Mouse (Mus musculus): ENCODE measurements around the gene Hoxc8. TPM values are rescaled to one million over a fixed set of nuclear protein-coding genes. Genes with fewer than 3 reads are reported as not detected.

The Hoxc8 gene
- total RNA-seq, 1 experiment, result 0.22 TPM

DNA sequence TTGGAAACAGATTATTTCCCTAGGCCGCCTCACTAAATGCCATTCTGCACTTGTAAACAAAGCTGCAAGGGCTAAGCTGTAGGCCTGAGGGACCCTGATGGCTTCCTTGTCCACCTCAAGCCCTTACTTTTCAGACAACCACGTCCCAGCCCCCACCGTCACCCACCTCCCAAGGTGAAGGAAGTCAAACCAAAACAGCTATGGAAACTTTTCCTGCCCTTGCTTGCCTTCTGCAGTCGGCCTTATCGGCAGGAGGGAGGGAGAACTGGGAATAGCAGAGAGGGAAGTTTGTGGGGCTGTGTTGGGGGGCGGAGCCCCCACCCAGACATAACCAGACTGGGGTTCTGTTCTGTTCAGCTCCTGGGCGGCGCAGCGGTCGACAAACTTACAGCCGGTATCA lies 1.8 kb downstream of the Hoxc8 start:
- no peak overlapping the region for H3K9ac ChIP-seq (ENCODE audit: insufficient read depth, low read depth, low read length, poor library complexity, severe bottlenecking)
- H3K4me3 ChIP-seq (ENCODE audit: insufficient read depth in 1 of 2, low read depth in 1 of 2, low read length in 2 of 2, poor library complexity in 1 of 2, severe bottlenecking in 1 of 2), result no peak overlapping the region
- in situ Hi-C loops (cut with MboI; ENCODE audit: low sequenced_read_pairs in 2 of 2, unreplicated experiment in 2 of 2), result loop anchor here in 1 of 2 experiments (25.0 kb wide), 1 partner anchor 320 kb away; the partner anchor contains the start of gene Gpr84
- no peak overlapping the region for H3K27ac ChIP-seq (ENCODE audit: insufficient read depth, low read depth, low read length, poor library complexity, severe bottlenecking)
- no peaks in the 10 kb centered on the region for H3K9me3 ChIP-seq (ENCODE audit: control insufficient read depth, insufficient read depth, low read depth, low read length)
- peaks cover 0 to 7% of the 10 kb centered on the region in 2 experiments; a peak in 1 of 4 replicates for H3K4me1 ChIP-seq (ENCODE audit: control insufficient read depth in 2 of 2, insufficient read depth in 2 of 2, low read length in 2 of 2, poor library complexity in 1 of 2)
- TF ChIP-seq ZNF384 (IDR thresholded peaks at IDR 0.05; ENCODE audit: low read depth, low read length) (no peak), CHD2 (IDR thresholded peaks at IDR 0.05; ENCODE audit: low read depth, low read length) (no peak), MAFK (IDR thresholded peaks at IDR 0.05; ENCODE audit: insufficient read depth, low read depth, low read length) (no peak), HCFC1 (IDR thresholded peaks at IDR 0.05; ENCODE audit: borderline replicate concordance, insufficient read depth, low read length) (no peak), ZC3H11A (IDR thresholded peaks at IDR 0.05; ENCODE audit: borderline replicate concordance, low read depth, low read length) (no peak)
- no peak for DNase-seq (ENCODE audit: low read depth, low spot score)
- no peaks in the 10 kb centered on the region for H3K36me3 ChIP-seq (ENCODE audit: control insufficient read depth, insufficient read depth, low read length, poor library complexity, severe bottlenecking)

GRCm38 (mm10) chr15:102992863-102993262 lies 2.5 kb downstream of the Hoxc8 start:
- Histone ChIP-seq H3K4me1 (ENCODE audit: control insufficient read depth in 2 of 2, insufficient read depth in 2 of 2, low read length in 2 of 2, poor library complexity in 1 of 2) (peaks cover 0 to 7% of the 10 kb centered on the region in 2 experiments; a peak in 1 of 4 replicates), H3K9me3 (ENCODE audit: control insufficient read depth, insufficient read depth, low read depth, low read length) (no peaks in the 10 kb centered on the region), H3K27ac (ENCODE audit: insufficient read depth, low read depth, low read length, poor library complexity, severe bottlenecking) (peak overlapping the region; percentile 12; the same call in 1 of the 2 replicates), H3K4me3 (ENCODE audit: insufficient read depth in 1 of 2, low read depth in 1 of 2, low read length in 2 of 2, poor library complexity in 1 of 2, severe bottlenecking in 1 of 2) (no peak overlapping the region), H3K36me3 (ENCODE audit: control insufficient read depth, insufficient read depth, low read length, poor library complexity, severe bottlenecking) (no peaks in the 10 kb centered on the region), H3K9ac (ENCODE audit: insufficient read depth, low read depth, low read length, poor library complexity, severe bottlenecking) (no peak overlapping the region)
- in situ Hi-C loops (cut with MboI; ENCODE audit: low sequenced_read_pairs in 2 of 2, unreplicated experiment in 2 of 2), result loop anchor here in 1 of 2 experiments (25.0 kb wide), 1 partner anchor 319 kb away; the partner anchor contains the start of gene Gpr84
- no peak for DNase-seq (ENCODE audit: low read depth, low spot score)
- TF ChIP-seq ZNF384 (IDR thresholded peaks at IDR 0.05; ENCODE audit: low read depth, low read length) (no peak), CHD2 (IDR thresholded peaks at IDR 0.05; ENCODE audit: low read depth, low read length) (no peak), MAFK (IDR thresholded peaks at IDR 0.05; ENCODE audit: insufficient read depth, low read depth, low read length) (no peak), HCFC1 (IDR thresholded peaks at IDR 0.05; ENCODE audit: borderline replicate concordance, insufficient read depth, low read length) (no peak), ZC3H11A (IDR thresholded peaks at IDR 0.05; ENCODE audit: borderline replicate concordance, low read depth, low read length) (no peak)

GRCm38 (mm10) chr15:102996548-102996947 lies 6.1 kb downstream of the Hoxc8 start:
- no peak for DNase-seq (ENCODE audit: low read depth, low spot score)
- Histone ChIP-seq H3K36me3 (ENCODE audit: control insufficient read depth, insufficient read depth, low read length, poor library complexity, severe bottlenecking) (no peaks in the 10 kb centered on the region), H3K4me1 (ENCODE audit: control insufficient read depth in 2 of 2, insufficient read depth in 2 of 2, low read length in 2 of 2, poor library complexity in 1 of 2) (peaks cover 0 to 3% of the 10 kb centered on the region in 2 experiments; a peak in 1 of 4 replicates), H3K9me3 (ENCODE audit: control insufficient read depth, insufficient read depth, low read depth, low read length) (no peaks in the 10 kb centered on the region), H3K4me3 (ENCODE audit: insufficient read depth in 1 of 2, low read depth in 1 of 2, low read length in 2 of 2, poor library complexity in 1 of 2, severe bottlenecking in 1 of 2) (no peak overlapping the region), H3K9ac (ENCODE audit: insufficient read depth, low read depth, low read length, poor library complexity, severe bottlenecking) (no peak overlapping the region), H3K27ac (ENCODE audit: insufficient read depth, low read depth, low read length, poor library complexity, severe bottlenecking) (no peak overlapping the region)
- TF ChIP-seq ZNF384 (IDR thresholded peaks at IDR 0.05; ENCODE audit: low read depth, low read length) (no peak), MAFK (IDR thresholded peaks at IDR 0.05; ENCODE audit: insufficient read depth, low read depth, low read length) (no peak), HCFC1 (IDR thresholded peaks at IDR 0.05; ENCODE audit: borderline replicate concordance, insufficient read depth, low read length) (no peak), ZC3H11A (IDR thresholded peaks at IDR 0.05; ENCODE audit: borderline replicate concordance, low read depth, low read length) (no peak), CHD2 (IDR thresholded peaks at IDR 0.05; ENCODE audit: low read depth, low read length) (no peak)
- in situ Hi-C loops (cut with MboI; ENCODE audit: low sequenced_read_pairs in 2 of 2, unreplicated experiment in 2 of 2), result loop anchor here (5.0 to 25.0 kb wide), 2 partner anchors 34 to 316 kb away; partner anchors contain the start of gene Gpr84 (in 1 of the 2)

DNA sequence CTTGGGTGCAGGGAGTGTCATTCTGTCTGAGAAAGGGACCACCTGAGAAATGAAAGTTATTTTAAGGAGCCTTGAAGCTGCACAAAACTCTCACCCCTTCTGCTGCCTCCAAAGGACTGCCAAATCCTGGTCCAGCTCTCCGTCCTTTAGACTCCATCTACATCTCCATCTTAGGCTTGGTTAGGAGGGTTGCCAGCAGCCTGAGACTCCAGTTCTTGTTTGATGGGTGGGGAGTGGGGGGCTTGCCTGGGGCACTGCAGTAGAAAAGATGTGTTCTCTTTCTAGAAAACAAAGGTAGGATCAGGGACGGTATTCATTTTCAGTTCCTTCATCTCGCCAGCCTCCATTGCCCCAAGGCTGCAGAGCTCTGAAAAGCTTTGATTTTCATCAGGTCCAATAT lies 7.0 kb downstream of the Hoxc8 start:
- Histone ChIP-seq H3K9me3 (ENCODE audit: control insufficient read depth, insufficient read depth, low read depth, low read length) (no peaks in the 10 kb centered on the region), H3K4me3 (ENCODE audit: insufficient read depth in 1 of 2, low read depth in 1 of 2, low read length in 2 of 2, poor library complexity in 1 of 2, severe bottlenecking in 1 of 2) (no peak overlapping the region), H3K9ac (ENCODE audit: insufficient read depth, low read depth, low read length, poor library complexity, severe bottlenecking) (no peak overlapping the region), H3K27ac (ENCODE audit: insufficient read depth, low read depth, low read length, poor library complexity, severe bottlenecking) (no peak overlapping the region), H3K36me3 (ENCODE audit: control insufficient read depth, insufficient read depth, low read length, poor library complexity, severe bottlenecking) (no peaks in the 10 kb centered on the region), H3K4me1 (ENCODE audit: control insufficient read depth in 2 of 2, insufficient read depth in 2 of 2, low read length in 2 of 2, poor library complexity in 1 of 2) (peaks cover 0 to 3% of the 10 kb centered on the region in 2 experiments; a peak in 1 of 4 replicates)
- in situ Hi-C loops (cut with MboI; ENCODE audit: low sequenced_read_pairs in 2 of 2, unreplicated experiment in 2 of 2), result loop anchor here (5.0 to 25.0 kb wide), 2 partner anchors 35 to 315 kb away; partner anchors contain the start of gene Gpr84 (in 1 of the 2)
- TF ChIP-seq ZNF384 (IDR thresholded peaks at IDR 0.05; ENCODE audit: low read depth, low read length) (no peak), MAFK (IDR thresholded peaks at IDR 0.05; ENCODE audit: insufficient read depth, low read depth, low read length) (no peak), HCFC1 (IDR thresholded peaks at IDR 0.05; ENCODE audit: borderline replicate concordance, insufficient read depth, low read length) (no peak), CHD2 (IDR thresholded peaks at IDR 0.05; ENCODE audit: low read depth, low read length) (no peak), ZC3H11A (IDR thresholded peaks at IDR 0.05; ENCODE audit: borderline replicate concordance, low read depth, low read length) (no peak)
- DNase-seq (ENCODE audit: low read depth, low spot score), result no peak
